Mouse (Mus musculus): ENCODE measurements around the gene Chmp6.

Chmp6 gene

GRCm38 (mm10) chr11:119959714-119960113 lies 46.5 kb downstream of the Chmp6 start:
- no peak for DNase-seq (ENCODE audit: low read depth)

- DNase-seq (ENCODE audit: low read depth): peak; percentile 56
Measured at GRCm38 (mm10) chr11:119960671-119961070, 47.4 kb downstream of the Chmp6 start.

DNA sequence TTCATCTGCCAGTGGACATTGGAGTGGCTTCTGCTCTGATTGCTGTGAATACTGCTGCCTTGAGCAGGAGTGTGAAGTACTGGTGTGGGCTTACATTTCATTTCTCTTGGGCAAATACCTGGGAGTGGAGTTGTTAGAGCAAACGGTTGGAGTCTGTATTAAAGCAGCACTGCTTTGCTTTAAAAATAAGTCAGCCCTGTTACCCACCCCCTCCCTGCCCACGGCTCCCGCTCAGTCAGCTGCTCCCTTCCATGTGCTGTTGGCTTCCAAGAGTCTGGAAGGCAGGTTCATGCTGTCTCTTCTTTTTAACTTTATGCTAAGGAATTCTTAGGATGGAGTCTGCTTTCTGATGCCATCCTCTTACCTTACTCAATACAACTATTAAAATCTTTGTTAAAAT lies 48.3 kb downstream of the Chmp6 start:
- no peak for DNase-seq (ENCODE audit: low read depth)

GRCm38 (mm10) chr11:119965053-119965452 lies 51.8 kb downstream of the Chmp6 start:
- no peak for DNase-seq (ENCODE audit: low read depth)

DNA sequence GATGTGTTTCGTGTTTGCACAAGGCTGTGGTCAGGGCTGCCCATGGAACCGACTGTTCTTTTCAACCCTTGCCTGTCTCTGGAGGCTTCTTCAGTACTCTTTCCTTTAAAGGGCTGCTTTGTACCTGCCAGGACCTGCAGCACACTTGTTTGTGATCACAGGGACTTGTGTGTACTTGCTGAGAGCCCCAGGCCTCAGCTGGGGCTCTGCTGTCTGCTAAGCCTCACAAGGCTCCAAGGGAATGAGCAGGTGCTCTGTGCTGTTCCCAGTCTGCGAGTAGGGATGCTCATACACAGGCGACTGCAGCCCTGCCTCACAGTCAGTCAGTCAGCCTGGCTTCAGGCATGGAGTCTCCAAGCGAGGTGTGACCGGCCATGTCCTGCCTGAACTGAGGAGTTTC lies 53.1 kb downstream of the Chmp6 start:
- DNase-seq (ENCODE audit: low read depth): no peak

DNA sequence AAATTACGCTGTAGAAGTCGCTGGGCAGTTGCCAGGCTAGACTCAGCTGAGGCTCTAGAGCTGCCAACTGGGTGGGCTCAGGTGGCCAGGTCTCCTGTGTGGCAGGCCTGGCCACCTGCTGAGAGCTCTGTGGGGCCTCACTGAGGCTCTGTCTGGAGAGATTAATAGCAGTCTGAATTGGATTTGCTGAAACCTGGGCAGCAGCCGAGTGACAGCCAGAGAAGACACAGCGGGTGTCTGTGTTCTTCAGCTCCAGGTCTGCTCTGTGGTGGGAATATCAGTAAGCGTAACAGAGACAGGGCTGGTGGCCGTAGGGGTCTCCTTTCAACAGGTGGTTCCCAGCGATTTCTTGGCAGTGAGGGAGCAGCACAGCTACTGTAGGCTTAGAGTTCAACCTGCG lies 54.2 kb downstream of the Chmp6 start:
- no peak for DNase-seq (ENCODE audit: low read depth)

GRCm38 (mm10) chr11:119967892-119968291 lies 54.7 kb downstream of the Chmp6 start:
- no peak for DNase-seq (ENCODE audit: low read depth)

Data from 416B (cell line).